Mouse (Mus musculus) ES-E14 (cell line): Measurements from ENCODE around the gene C1ql4. TPM values are rescaled to one million over a fixed set of nuclear protein-coding genes. Genes with fewer than 3 reads are reported as not detected.
A peak's percentile ranks its signal among the peaks of the same experiment; 100 is the strongest.

Experiments used
- DNase-seq: peaks from one replicate; pipeline ENCODE4 v3.0.0-alpha.2; 2013; ENCODE audit warnings: low read depth, low spot score
- H3K27ac ChIP-seq: 2 replicates; pipeline ENCODE4 v1.5.1; 2012; ENCODE audit warnings: low read depth, mild to moderate bottlenecking, low read length, moderate library complexity, mixed read lengths; ENCODE audit not compliant: poor library complexity, insufficient read depth, severe bottlenecking
- H3K36me3 ChIP-seq: 2 replicates; pipeline ENCODE4 v1.6.1; 2012; ENCODE audit warnings: mild to moderate bottlenecking, low read length, moderate library complexity, mixed read lengths; ENCODE audit not compliant: control insufficient read depth, poor library complexity, insufficient read depth, severe bottlenecking
- H3K4me1 ChIP-seq, 2 experiments: fragments of 150-350 bp in 1 of 2; sonication (generic) in 1 of 2; 2 replicates each; pipeline ENCODE4 v1.6.1; 2012; ENCODE audit warnings: low read length in 2 of 2, mild to moderate bottlenecking in 1 of 2, mixed read lengths in 1 of 2; ENCODE audit not compliant: control insufficient read depth in 2 of 2, insufficient read depth in 2 of 2, poor library complexity in 1 of 2
- H3K4me3 ChIP-seq, 2 experiments: fragments of 150-350 bp in 1 of 2; sonication (generic) in 1 of 2; 2 replicates each; pipeline ENCODE4 v1.5.1; 2012; ENCODE audit warnings: low read length in 2 of 2, low read depth in 1 of 2, mild to moderate bottlenecking in 1 of 2, mixed read lengths in 1 of 2; ENCODE audit not compliant: insufficient read depth in 1 of 2, poor library complexity in 1 of 2, severe bottlenecking in 1 of 2
- H3K9ac ChIP-seq: 2 replicates; pipeline ENCODE4 v1.6.1; 2012; ENCODE audit warnings: low read depth, mild to moderate bottlenecking, low read length, mixed read lengths; ENCODE audit not compliant: poor library complexity, insufficient read depth, severe bottlenecking
- H3K9me3 ChIP-seq: fragments of 150-350 bp; sonication (generic); 2 replicates; pipeline ENCODE4 v1.6.1; 2012; ENCODE audit warnings: low read depth, mild to moderate bottlenecking, low read length; ENCODE audit not compliant: control insufficient read depth, insufficient read depth
- CHD2 ChIP-seq: IDR thresholded peaks from 2 replicates; pipeline ENCODE4 v1.6.1; 2014; ENCODE audit warnings: mild to moderate bottlenecking, low read depth, low read length, inconsistent platforms
- HCFC1 ChIP-seq: IDR thresholded peaks from 2 replicates; pipeline ENCODE4 v1.6.1; 2012; ENCODE audit warnings: low read length, inconsistent platforms, borderline replicate concordance; ENCODE audit not compliant: insufficient read depth
- MAFK ChIP-seq: IDR thresholded peaks from 2 replicates; pipeline ENCODE4 v1.6.1; 2014; ENCODE audit warnings: mild to moderate bottlenecking, low read depth, low read length, inconsistent platforms; ENCODE audit not compliant: insufficient read depth
- ZC3H11A ChIP-seq: IDR thresholded peaks from 2 replicates; pipeline ENCODE4 v1.6.1; 2012; ENCODE audit warnings: low read depth, mild to moderate bottlenecking, inconsistent platforms, low read length, borderline replicate concordance
- ZNF384 ChIP-seq: IDR thresholded peaks from 2 replicates; pipeline ENCODE4 v1.6.1; 2012; ENCODE audit warnings: low read depth, low read length, inconsistent platforms
- in situ Hi-C, 2 experiments: fragments of 600-800 bp; cut with MboI; formaldehyde crosslinking; loops; one replicate each; pipeline ENCODE4 v1.15.1; 2025; ENCODE audit warnings: low sequenced_read_pairs in 2 of 2, inconsistent platforms in 1 of 2; ENCODE audit not compliant: unreplicated experiment in 2 of 2
- total RNA-seq: library from RNA; depleted of rRNA; stranded (reverse); fragments of 300-350 nt; gene quantifications from 2 replicates; pipeline ENCODE4 v1.2.3, GENCODE M21; 2012

Gene C1ql4
- total RNA-seq, 1 experiment: 3.7 TPM

DNA sequence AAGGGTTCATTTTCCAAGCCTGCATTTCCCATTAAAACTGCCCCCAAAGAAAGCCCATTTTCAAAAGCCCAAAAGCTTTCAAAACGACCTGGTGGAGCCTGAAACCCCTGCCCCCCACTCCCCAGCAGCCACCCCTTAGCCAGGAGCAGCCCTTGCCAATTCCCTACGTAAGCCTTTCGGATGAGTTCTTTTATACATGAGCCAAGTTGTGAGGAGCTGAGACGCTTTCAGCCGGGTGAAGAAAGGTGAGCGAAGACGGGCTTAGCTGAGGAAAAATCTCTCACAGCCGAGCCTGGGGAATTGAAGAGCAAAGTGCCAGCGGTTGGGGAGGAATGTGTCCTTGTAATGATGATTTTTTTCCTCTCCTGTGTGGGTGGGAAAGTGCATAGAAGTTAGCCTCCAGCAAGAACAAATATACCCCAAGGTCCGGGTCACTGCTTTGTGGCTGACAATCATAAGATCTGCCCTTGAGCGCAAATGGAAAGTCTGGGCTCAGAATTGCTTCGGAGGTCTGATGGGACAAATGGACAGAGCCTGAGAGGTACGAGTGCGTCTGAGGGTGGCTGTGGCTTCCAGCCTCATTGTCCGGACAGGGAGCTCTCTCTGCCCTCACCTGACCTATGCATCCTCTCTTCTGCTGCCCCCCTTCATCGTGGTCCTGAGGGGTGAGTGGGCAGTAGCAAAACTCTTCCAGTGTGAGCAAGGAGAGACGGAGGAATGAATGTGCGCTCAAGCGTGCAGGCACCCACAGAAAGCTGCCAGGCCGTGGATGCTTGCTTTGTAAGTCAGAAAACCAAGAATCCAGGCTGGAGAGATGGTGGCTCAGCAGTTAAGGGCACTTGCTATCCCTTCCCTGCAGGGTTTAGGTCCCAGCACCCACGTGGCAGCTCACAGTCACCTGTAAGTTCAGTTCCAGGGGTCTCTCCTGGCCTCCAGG, 46.4 kb downstream of the C1ql4 start:
- Histone ChIP-seq H3K4me1 (peaks cover 3 to 10% of the 10 kb centered on the region in 2 experiments; a peak in 2 of 4 replicates), H3K4me3 (no peak overlapping the region), H3K36me3 (peaks cover 10% of the 10 kb centered on the region), H3K9me3 (no peaks in the 10 kb centered on the region), H3K27ac (no peak overlapping the region), H3K9ac (no peak overlapping the region)
- DNase-seq: no peak
- TF ChIP-seq HCFC1: no peak
- no peak for TF ChIP-seq ZNF384
- no peak for TF ChIP-seq MAFK
- no peak for TF ChIP-seq CHD2
- no peak for TF ChIP-seq ZC3H11A
- in situ Hi-C loops: no loop called here

DNA sequence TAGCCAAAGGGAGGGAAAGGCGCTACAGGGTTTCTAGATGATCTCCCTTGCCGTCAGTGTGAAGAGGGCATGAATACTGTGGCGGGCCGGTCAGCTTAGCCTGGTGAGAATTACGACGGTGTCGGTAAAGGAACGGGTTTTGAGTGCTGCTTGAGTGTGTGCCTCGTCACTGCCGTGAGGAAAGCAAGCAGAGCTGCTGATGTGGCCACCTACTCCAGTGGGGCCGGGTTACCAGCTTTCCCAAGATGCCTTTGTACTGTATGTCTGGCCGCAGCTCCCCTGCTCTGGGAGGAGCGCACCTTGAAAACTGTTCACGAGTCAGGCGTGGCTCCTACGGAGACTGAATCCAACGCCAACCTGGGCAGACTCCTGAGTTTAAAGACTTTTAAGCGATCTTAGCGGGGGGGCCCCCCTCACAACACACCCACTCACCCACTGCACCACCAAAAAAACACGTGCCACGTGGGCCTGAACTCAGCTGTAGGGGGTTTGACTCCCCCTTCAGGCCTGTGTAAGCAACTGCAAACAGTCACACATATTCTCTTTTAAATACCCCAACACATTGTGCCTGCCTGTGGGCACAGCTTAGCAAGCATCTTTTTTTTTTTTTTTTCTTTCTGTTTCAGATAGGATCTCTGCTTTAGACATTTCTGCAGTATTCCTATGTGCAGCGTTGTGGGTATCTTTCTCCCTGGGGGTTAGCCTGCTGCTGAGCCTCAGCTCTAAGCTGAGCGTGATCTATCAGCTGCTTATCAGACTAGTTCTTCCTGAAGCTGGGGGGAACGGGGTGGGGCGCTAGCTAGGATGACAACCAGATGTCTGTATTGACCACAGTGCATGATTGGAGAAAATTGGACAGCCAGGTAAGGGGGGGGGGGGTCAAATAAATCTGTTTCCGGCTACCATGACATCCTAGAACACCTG, 47.4 kb downstream of the C1ql4 start:
- no peak for DNase-seq
- H3K36me3 ChIP-seq: peaks cover 16% of the 10 kb centered on the region
- TF ChIP-seq HCFC1 (no peak), ZNF384 (peak; percentile 51; the same call in 1 of the 2 replicates)
- H3K4me1 ChIP-seq: peaks cover 3 to 10% of the 10 kb centered on the region in 2 experiments; a peak in 2 of 4 replicates
- H3K27ac ChIP-seq: no peak overlapping the region
- in situ Hi-C loops: no loop called here
- H3K9ac ChIP-seq: peak overlapping the region; percentile 18; the same call in 1 of the 2 replicates
- no peaks in the 10 kb centered on the region for H3K9me3 ChIP-seq
- peak overlapping the region in 1 of 2 experiments; percentile 3; a peak in 1 of 4 replicates for H3K4me3 ChIP-seq

DNA sequence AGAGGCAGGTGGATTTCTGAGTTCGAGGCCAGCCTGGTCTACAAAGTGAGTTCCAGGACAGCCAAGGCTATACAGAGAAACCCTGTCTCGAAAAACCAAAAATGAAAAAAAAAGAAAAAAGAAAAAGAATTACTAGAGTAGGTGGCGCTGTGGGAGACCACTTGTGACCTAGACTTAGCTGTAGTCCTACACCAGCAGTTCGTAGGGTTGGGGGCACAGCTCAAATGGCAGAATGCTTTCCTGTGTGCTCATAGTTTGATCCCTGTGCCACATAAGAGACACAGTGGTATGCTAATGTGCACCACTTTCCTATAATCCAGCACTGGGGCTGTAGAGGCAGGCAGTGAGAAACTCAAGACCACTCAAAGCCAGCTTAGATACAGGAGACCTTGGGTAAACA, 48.3 kb downstream of the C1ql4 start:
- TF ChIP-seq HCFC1 (no peak), MAFK (no peak), ZC3H11A (no peak), ZNF384 (no peak), CHD2 (no peak)
- in situ Hi-C loops: no loop called here
- Histone ChIP-seq H3K36me3 (peaks cover 24% of the 10 kb centered on the region), H3K9me3 (no peaks in the 10 kb centered on the region), H3K4me1 (peaks cover 0 to 6% of the 10 kb centered on the region in 2 experiments; a peak in 1 of 4 replicates), H3K9ac (no peak overlapping the region), H3K27ac (no peak overlapping the region), H3K4me3 (no peak overlapping the region)
- DNase-seq: no peak

DNA sequence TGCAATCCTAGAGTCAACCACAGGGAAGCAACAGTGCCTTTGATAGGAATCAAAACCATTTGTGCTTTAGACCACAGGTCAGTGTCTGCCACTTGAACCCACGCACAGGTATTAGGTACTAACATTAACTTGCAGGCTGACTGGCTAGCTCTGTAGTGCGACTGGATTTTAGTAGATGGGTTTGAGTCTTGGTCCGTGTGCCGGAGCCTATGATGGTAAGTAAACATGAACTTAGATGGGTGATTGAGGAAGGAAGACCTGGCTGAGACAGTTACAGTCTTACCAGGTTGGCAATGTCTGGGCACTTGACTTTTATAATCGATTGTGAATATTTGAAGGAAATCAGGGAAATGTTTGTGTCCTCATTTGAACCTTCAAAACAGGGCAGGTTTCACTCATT, 48.8 kb downstream of the C1ql4 start:
- Histone ChIP-seq H3K9ac (no peak overlapping the region), H3K27ac (no peak overlapping the region), H3K36me3 (peaks cover 26% of the 10 kb centered on the region), H3K4me3 (no peak overlapping the region), H3K9me3 (no peaks in the 10 kb centered on the region), H3K4me1 (peaks cover 0 to 4% of the 10 kb centered on the region in 2 experiments; a peak in 1 of 4 replicates)
- TF ChIP-seq CHD2 (no peak), MAFK (no peak), ZNF384 (no peak), HCFC1 (no peak), ZC3H11A (no peak)
- in situ Hi-C loops: no loop called here
- no peak for DNase-seq
